ENCODE assay signal across 1 mouse cellular context in the genomic region with DNA sequence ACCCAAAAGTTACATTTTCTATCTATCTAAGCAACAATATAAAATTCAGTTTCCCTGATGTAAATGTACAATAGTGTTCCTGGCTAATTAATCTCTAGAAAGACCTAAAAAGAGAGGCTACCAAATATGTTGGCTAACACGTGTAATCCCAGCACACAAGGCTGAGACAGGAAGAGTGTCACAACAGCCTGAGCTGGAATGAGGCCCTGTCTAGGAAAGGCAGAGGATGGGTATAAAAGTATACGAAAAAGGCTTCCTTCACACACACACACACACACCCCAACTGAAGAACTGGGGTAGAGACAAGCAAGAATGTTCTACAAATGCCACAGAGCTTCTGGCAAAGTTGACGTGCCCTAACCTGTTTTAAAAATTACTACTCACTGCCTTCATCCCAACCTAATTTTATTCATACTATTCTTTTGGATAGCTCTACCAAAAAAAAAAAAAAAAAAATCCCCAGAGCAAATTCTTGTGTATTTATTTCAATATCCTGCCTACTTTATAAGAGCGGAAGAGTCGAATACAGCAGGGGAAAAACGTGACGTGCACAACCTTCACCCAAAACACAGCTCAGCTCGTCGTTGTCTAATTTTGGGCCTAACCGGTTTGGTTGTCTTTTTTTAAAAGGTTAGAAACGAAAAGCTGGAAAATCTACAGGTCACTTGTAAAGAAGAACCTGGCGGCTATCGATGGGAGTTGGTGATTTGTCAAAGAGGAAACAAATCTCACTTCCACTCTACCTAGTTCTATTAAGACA.
TF ChIP-seq lines count a peak whose summit lies in the region.

No protein-coding gene starts in this region.

TF ChIP-seq in CH12.LX, 34 proteins besides CTCF, POLR2A, EP300 and RAD21 (continued from another document):
- TF ChIP-seq MEF2A (IDR thresholded peaks at IDR 0.05; ENCODE audit: borderline replicate concordance, low read depth, low read length) (no peak), ZKSCAN1 (IDR thresholded peaks at IDR 0.05; ENCODE audit: borderline replicate concordance, low read depth, low read length) (no peak), UBTF (IDR thresholded peaks at IDR 0.05; ENCODE audit: low read depth, low read length) (no peak), MAX (IDR thresholded peaks at IDR 0.05; ENCODE audit: low read length) (peak; percentile 74; the same call in 1 of the 2 replicates), ZNF384 (IDR thresholded peaks at IDR 0.05; ENCODE audit: low read depth, low read length) (0 out of 2 replicates have a peak, but pooled peaks have one; percentile 19), USF1 (IDR thresholded peaks at IDR 0.05; ENCODE audit: low read depth, low read length) (no peak), RCOR1 (conservative IDR thresholded peaks at IDR 0.05; ENCODE audit: low read depth, low read length) (no peak), BHLHE40 (IDR thresholded peaks at IDR 0.05; ENCODE audit: low read depth, low read length) (peak; percentile 86), JUND (conservative IDR thresholded peaks at IDR 0.05; ENCODE audit: low read depth, low read length) (no peak), SIN3A (IDR thresholded peaks at IDR 0.05; ENCODE audit: low read length) (no peak; the same call in 1 of the 2 replicates), MYC (IDR thresholded peaks at IDR 0.05; ENCODE audit: low read depth, low read length) (peak; percentile 34; the same call in 1 of the 2 replicates), ZC3H11A (IDR thresholded peaks at IDR 0.05; ENCODE audit: low read depth, low read length) (no peak), MXI1 (IDR thresholded peaks at IDR 0.05; ENCODE audit: low read depth, low read length) (peak; percentile 89), HCFC1 (IDR thresholded peaks at IDR 0.05; ENCODE audit: low read depth, low read length) (no peak), MAFK (IDR thresholded peaks at IDR 0.05; ENCODE audit: insufficient replicate concordance, low read length) (no peak), SMC3 (IDR thresholded peaks at IDR 0.05; ENCODE audit: low read depth, low read length) (no peak)
